Mouse (Mus musculus) macrophage (primary cell): Measurements from ENCODE around the gene Nbr1. TPM values are rescaled to one million over a fixed set of nuclear protein-coding genes. Genes with fewer than 3 reads are reported as not detected.

Experiments
- H3K27ac ChIP-seq: fragments of 350-480 bp; formaldehyde crosslinking; 2 replicates; pipeline ENCODE4 v1.9.0; 2021
- H3K36me3 ChIP-seq: fragments of 350-480 bp; formaldehyde crosslinking; 2 replicates; pipeline ENCODE4 v1.9.0; 2021; ENCODE audit errors: inconsistent target
- H3K4me3 ChIP-seq: fragments of 350-480 bp; formaldehyde crosslinking; 2 replicates; pipeline ENCODE4 v1.9.0; 2021; ENCODE audit errors: inconsistent target
- H3K79me2 ChIP-seq: fragments of 350-480 bp; formaldehyde crosslinking; 2 replicates; pipeline ENCODE4 v1.9.0; 2021; ENCODE audit errors: inconsistent target
- WGBS: methylation state at CpG from one replicate; pipeline ENCODE4 v1.1.7; 2026; ENCODE audit warnings: inconsistent platforms; ENCODE audit not compliant: missing documents; 5-methylcytosine and 5-hydroxymethylcytosine counted together
- polyA plus RNA-seq: library from polyadenylated mRNA; stranded (reverse); fragments of 250-400 nt; gene quantifications from 3 replicates; pipeline ENCODE4 v1.2.4, GENCODE M21; 2018; ENCODE audit warnings: inconsistent platforms

Gene Nbr1
- polyA plus RNA-seq, 1 experiment from 2014 or later, result 95.2 TPM

DNA sequence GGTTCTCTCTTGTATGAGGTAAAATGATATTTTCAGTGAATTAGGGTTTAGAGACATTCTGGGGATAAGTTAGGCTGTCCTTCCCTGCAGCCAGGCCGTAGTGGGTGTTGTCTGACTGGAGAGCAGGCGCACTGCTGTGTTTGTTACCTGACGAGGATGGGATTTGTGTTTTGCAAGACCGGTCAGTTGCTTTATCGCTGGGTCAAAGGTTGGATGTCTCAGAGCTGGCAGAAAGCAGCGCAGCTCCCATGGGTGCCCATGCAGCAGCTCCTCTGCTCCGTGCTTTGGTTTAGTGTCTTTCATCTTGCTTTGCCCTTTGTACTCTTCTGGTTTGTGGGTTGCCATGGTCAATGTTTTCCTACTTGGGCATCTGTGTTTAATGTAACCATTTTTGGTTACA lies 4.6 kb downstream of the Nbr1 start:
- no peak overlapping the region for H3K27ac ChIP-seq
- peaks cover 68% of the 10 kb centered on the region for H3K79me2 ChIP-seq
- 93% methylated on average over 7 of the region's 7 CpGs for WGBS
- no peak overlapping the region for H3K4me3 ChIP-seq
- peaks cover 51% of the 10 kb centered on the region for H3K36me3 ChIP-seq

- 92% methylated on average over 2 of the region's 2 CpGs for WGBS
- no peak overlapping the region for H3K4me3 ChIP-seq
- peaks cover 52% of the 10 kb centered on the region for H3K36me3 ChIP-seq
- H3K79me2 ChIP-seq, result peaks cover 68% of the 10 kb centered on the region
- no peak overlapping the region for H3K27ac ChIP-seq
Observed at GRCm38 (mm10) chr11:101556954-101557353, 5.0 kb downstream of the Nbr1 start.

DNA sequence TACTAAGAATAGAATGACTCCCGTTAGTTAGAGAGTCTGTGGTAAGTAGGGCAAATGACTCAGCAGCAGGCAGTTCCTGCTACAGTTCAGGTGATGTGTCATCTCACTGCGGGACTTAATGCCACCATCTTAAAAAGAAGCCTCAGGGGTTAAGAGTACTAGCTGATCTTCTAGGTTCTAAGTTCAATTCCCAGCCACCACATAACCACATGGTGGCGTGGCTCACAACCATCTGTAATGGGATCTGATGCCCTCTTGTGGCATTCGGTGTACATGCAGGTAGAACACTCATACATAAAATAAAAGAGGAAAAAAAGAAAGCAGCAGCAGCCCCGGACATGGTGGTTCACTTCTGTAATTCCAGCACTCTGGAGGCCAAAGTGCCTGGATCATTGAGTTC lies 10.4 kb downstream of the Nbr1 start:
- Histone ChIP-seq H3K27ac (no peak overlapping the region), H3K79me2 (peaks cover 23% of the 10 kb centered on the region), H3K36me3 (peaks cover 65% of the 10 kb centered on the region), H3K4me3 (no peak overlapping the region)
- WGBS, result 12% methylated on average over 5 of the region's 5 CpGs

- WGBS, result 92% methylated on average over 3 of the region's 3 CpGs
- Histone ChIP-seq H3K79me2 (no peaks in the 10 kb centered on the region), H3K36me3 (peaks cover 85% of the 10 kb centered on the region), H3K27ac (no peak overlapping the region), H3K4me3 (no peak overlapping the region)
Observed at GRCm38 (mm10) chr11:101568421-101568820, 16.5 kb downstream of the Nbr1 start.

- WGBS, result 94% methylated on average over 6 of the region's 6 CpGs
- H3K79me2 ChIP-seq, result no peaks in the 10 kb centered on the region
- H3K4me3 ChIP-seq, result no peak overlapping the region
- H3K36me3 ChIP-seq, result peaks cover 66% of the 10 kb centered on the region
- no peak overlapping the region for H3K27ac ChIP-seq
Observed at GRCm38 (mm10) chr11:101576116-101576515, 24.2 kb downstream of the Nbr1 start.

DNA sequence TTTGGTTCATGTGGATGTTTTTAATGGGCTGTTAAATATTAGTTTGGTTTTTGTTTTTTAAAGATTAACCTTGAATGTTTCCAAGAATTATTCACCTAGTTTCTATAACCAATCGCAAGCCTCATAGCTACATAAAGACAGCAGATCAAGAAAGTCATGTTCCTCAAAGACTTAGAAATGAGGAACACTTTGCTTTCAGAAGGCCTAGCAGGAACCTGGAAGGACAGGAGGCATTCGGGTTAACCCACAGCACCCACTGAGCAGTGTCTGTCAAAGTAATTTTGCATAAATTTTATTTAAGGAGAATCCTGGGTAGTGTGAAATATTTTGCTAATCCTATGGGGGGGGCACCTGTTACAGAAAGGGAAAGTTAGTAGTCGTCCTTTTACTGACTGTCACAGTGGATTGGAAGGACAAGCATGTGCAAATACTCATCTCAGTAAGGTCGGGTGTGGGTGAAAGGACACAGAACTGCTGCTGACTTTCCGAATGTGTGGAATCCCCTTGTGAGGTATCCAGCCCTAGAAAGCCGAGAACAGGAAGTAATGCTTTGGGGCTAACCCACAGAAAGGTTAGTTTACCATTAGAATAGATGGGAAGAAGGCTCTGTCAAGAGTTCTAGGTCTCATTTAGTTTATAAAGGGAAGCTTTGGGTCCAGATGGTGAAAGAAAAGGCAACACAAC lies 29.3 kb downstream of the Nbr1 start:
- H3K79me2 ChIP-seq, result peaks cover 36% of the 10 kb centered on the region
- peak overlapping the region; percentile 100 for H3K27ac ChIP-seq
- 48% methylated on average over 5 of the region's 6 CpGs for WGBS
- no peak overlapping the region for H3K4me3 ChIP-seq
- H3K36me3 ChIP-seq, result peaks cover 19% of the 10 kb centered on the region

- H3K27ac ChIP-seq, result peak within 1 kb of the TSS; percentile 100
- H3K79me2 ChIP-seq, result peaks cover 46% of the 10 kb centered on the region
- peak within 1 kb of the TSS; percentile 74 for H3K4me3 ChIP-seq
- 16% methylated on average over 27 of the region's 31 CpGs for WGBS
- H3K36me3 ChIP-seq, result peaks cover 15% of the 10 kb centered on the region
Observed at GRCm38 (mm10) chr11:101582054-101583035, 30.4 kb downstream of the Nbr1 start, which contains the start of gene Tmem106a. Gene Tmem106a, plus strand, starts transcription at chr11:101582242.

- peak overlapping the region; percentile 100 for H3K27ac ChIP-seq
- H3K79me2 ChIP-seq, result peaks cover 49% of the 10 kb centered on the region
- peak overlapping the region; percentile 74 for H3K4me3 ChIP-seq
- peaks cover 8% of the 10 kb centered on the region; the same call in 1 of the 2 replicates for H3K36me3 ChIP-seq
- 56% methylated on average over 2 of the region's 2 CpGs for WGBS
Observed at GRCm38 (mm10) chr11:101583205-101583604, 31.3 kb downstream of the Nbr1 start.

DNA sequence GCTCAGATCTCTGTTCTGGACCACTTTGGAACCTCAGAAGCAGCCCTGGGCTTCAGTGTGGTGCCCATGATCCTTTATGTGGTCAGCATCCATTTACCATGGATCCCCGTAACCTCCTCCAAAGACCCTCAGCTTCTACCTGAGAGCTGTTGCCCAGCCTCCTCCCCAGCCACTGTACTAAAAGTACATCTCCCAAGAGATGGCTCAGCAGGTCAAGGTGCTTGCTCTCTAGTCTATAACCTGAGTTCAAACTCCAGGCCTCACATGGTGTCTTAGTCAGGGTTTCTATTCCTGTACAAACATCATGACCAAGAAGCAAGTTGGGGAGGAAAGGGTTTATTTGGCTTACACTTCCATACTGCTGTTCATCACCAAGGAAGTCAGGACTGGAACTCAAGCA lies 33.1 kb downstream of the Nbr1 start:
- H3K4me3 ChIP-seq, result peak overlapping the region; percentile 74; the same call in 1 of the 2 replicates
- peak overlapping the region; percentile 100 for H3K27ac ChIP-seq
- 100% methylated on average over 1 of the region's 1 CpGs for WGBS
- H3K36me3 ChIP-seq, result peaks cover 20% of the 10 kb centered on the region
- peaks cover 58% of the 10 kb centered on the region for H3K79me2 ChIP-seq

GRCm38 (mm10) chr11:101585805-101586204 lies 33.9 kb downstream of the Nbr1 start:
- Histone ChIP-seq H3K36me3 (peaks cover 28% of the 10 kb centered on the region), H3K4me3 (no peak overlapping the region), H3K79me2 (peaks cover 58% of the 10 kb centered on the region), H3K27ac (peak overlapping the region; percentile 97)
- WGBS, result 91% methylated on average over 4 of the region's 4 CpGs

- Histone ChIP-seq H3K79me2 (peaks cover 53% of the 10 kb centered on the region), H3K36me3 (peaks cover 39% of the 10 kb centered on the region), H3K27ac (peak overlapping the region; percentile 97), H3K4me3 (no peak overlapping the region)
- WGBS, result 35% methylated on average over 10 of the region's 10 CpGs
Observed at GRCm38 (mm10) chr11:101587676-101588075, 35.7 kb downstream of the Nbr1 start.

- Histone ChIP-seq H3K4me3 (no peak overlapping the region), H3K27ac (peak overlapping the region; percentile 97), H3K79me2 (peaks cover 45% of the 10 kb centered on the region), H3K36me3 (peaks cover 39% of the 10 kb centered on the region)
- WGBS, result 97% methylated on average over 7 of the region's 7 CpGs
Observed at GRCm38 (mm10) chr11:101588868-101589267, 36.9 kb downstream of the Nbr1 start.

DNA sequence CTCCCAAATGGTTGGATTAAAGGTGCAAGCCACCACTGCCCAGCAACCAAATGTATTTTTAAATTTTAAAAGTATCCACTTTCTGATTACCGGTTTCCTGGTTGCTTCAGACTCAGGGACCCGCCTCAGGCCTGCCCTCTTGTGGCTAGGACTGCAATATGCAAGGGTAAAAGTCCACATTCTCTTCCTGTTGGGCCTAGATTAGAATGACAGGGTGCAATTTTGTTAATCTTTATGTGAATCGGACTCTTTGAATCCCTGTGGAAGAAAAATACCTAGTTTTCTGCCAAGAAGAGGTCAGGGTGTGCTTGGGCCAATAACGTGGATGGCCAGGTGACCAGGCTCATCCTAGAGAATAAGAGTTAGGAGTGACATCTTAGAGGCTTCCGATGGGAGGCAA lies 37.5 kb downstream of the Nbr1 start:
- Histone ChIP-seq H3K4me3 (no peak overlapping the region), H3K27ac (peak overlapping the region; percentile 97), H3K79me2 (peaks cover 39% of the 10 kb centered on the region), H3K36me3 (peaks cover 39% of the 10 kb centered on the region)
- 27% methylated on average over 5 of the region's 5 CpGs for WGBS

DNA sequence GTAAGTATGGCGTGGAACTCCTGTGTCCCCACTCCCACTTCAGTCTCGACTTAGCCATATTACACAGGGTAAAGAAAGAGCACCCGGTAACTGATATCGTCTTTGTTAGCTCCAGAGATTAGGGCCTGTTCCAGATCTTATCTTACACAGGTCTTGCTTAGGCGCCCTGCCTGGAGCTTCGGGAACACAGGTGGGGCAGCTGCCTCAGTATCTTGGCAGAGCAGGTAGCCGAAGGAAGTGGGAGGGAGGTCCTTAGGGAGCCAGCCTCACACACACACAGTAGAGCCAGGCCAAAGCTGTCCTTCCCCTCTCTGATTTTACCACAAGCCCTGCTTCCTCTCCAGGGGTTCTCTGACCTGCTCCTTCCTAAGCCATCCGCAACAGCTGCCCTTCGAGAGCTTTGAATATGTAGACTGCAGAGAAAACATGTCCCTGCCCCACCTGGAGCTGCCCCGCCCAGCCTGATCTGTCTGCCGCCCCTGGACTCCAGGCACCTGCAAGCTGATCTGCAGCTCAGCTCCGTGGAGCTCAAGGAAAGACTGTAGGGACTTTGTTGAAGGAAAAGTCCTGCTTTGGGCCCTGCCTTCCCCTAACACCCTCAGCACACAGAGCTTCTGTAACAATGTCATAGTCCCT lies 38.2 kb downstream of the Nbr1 start:
- Histone ChIP-seq H3K4me3 (no peak overlapping the region), H3K27ac (peak overlapping the region; percentile 97; the same call in 1 of the 2 replicates), H3K79me2 (peaks cover 32% of the 10 kb centered on the region), H3K36me3 (peaks cover 39% of the 10 kb centered on the region)
- 81% methylated on average over 12 of the region's 12 CpGs for WGBS
